Mouse (Mus musculus) neural tube, embryonic 14.5 days (tissue): ENCODE measurements at regions not wholly inside any gene's neighbourhood (a gene's known extent, or its start where the extent isn't known, plus 50 kb on each side); places are given as distances from the start of the nearest gene placed in this dataset.

ENCODE experiments used
- ATAC-seq: fragments of 200-750 bp; cut with Nextera tagmentation; 2 replicates; pipeline ENCODE4 v1.8.0; 2017; ENCODE audit warnings: low read depth, mild to moderate bottlenecking, moderate TSS enrichment, moderate library complexity
- H3K27ac ChIP-seq: fragments of 300-500 bp; sonication (generic); 2 replicates; pipeline ENCODE4 v1.5.1; 2014; ENCODE audit warnings: low read depth, mild to moderate bottlenecking, control low read depth, low read length, moderate library complexity, mixed read lengths
- H3K27me3 ChIP-seq: fragments of 300-500 bp; sonication (generic); 2 replicates; pipeline ENCODE4 v1.6.1; 2014; ENCODE audit warnings: low read length; ENCODE audit not compliant: control insufficient read depth, insufficient read depth
- H3K36me3 ChIP-seq: fragments of 300-500 bp; sonication (generic); 2 replicates; pipeline ENCODE4 v1.6.1; 2014; ENCODE audit warnings: low read length, mixed read lengths; ENCODE audit not compliant: control insufficient read depth, insufficient read depth
- H3K4me1 ChIP-seq: fragments of 300-500 bp; sonication (generic); 2 replicates; pipeline ENCODE4 v1.6.1; 2014; ENCODE audit warnings: low read length; ENCODE audit not compliant: control insufficient read depth, insufficient read depth
- H3K4me2 ChIP-seq: fragments of 300-500 bp; sonication (generic); 2 replicates; pipeline ENCODE4 v1.6.1; 2014; ENCODE audit warnings: mild to moderate bottlenecking, low read depth, low read length, control low read depth
- H3K4me3 ChIP-seq: fragments of 300-500 bp; sonication (generic); 2 replicates; pipeline ENCODE4 v1.5.1; 2014; ENCODE audit warnings: low read depth, low read length, control low read depth, mixed read lengths
- H3K9ac ChIP-seq: fragments of 300-500 bp; sonication (generic); replicated peaks from 2 replicates; pipeline ENCODE4 v1.6.1; 2014; ENCODE audit warnings: low read depth, mild to moderate bottlenecking, control low read depth, low read length, mixed read lengths
- H3K9me3 ChIP-seq: fragments of 300-500 bp; sonication (generic); 2 replicates; pipeline ENCODE4 v1.6.1; 2016; ENCODE audit warnings: low read length; ENCODE audit not compliant: control insufficient read depth
- WGBS: fragments of 180-500 bp; shearing (Covaris S2); extraction: QIAGEN DNeasy Blood & Tissue Kit; methylation state at CpG from one replicate; pipeline ENCODE4 v1.1.7; 2014; 5-methylcytosine and 5-hydroxymethylcytosine counted together

GRCm38 (mm10) chr2:180404168-180404567 is 51.9 kb upstream of the Slco4a1 start:
- 92% methylated on average over 5 of the region's 5 CpGs for WGBS

GRCm38 (mm10) chr2:180403621-180404020 is 52.4 kb upstream of the Slco4a1 start:
- no peak overlapping the region for H3K9ac ChIP-seq
- WGBS, result 54% methylated on average over 8 of the region's 8 CpGs
- ATAC-seq, result no peak

More at GRCm38 (mm10) chr2:180404168-180404567, 51.9 kb upstream of the Slco4a1 start:
- H3K9ac ChIP-seq, result no peak overlapping the region
- no peaks in the 10 kb centered on the region for H3K36me3 ChIP-seq
- no peaks in the 10 kb centered on the region for H3K27me3 ChIP-seq
- H3K27ac ChIP-seq, result no peak overlapping the region
- no peaks in the 10 kb centered on the region for H3K4me1 ChIP-seq
- no peak for ATAC-seq
- H3K9me3 ChIP-seq, result no peaks in the 10 kb centered on the region
- no peak overlapping the region for H3K4me2 ChIP-seq
- H3K4me3 ChIP-seq, result no peak overlapping the region

GRCm38 (mm10) chr2:180402851-180403459 is 53.1 kb upstream of the Slco4a1 start:
- no peak overlapping the region for H3K4me3 ChIP-seq
- H3K9me3 ChIP-seq, result no peaks in the 10 kb centered on the region
- no peak for ATAC-seq
- H3K36me3 ChIP-seq, result no peaks in the 10 kb centered on the region
- H3K4me2 ChIP-seq, result no peak overlapping the region
- WGBS, result 83% methylated on average over 9 of the region's 9 CpGs
- no peaks in the 10 kb centered on the region for H3K27me3 ChIP-seq
- H3K4me1 ChIP-seq, result no peaks in the 10 kb centered on the region
- H3K9ac ChIP-seq, result no peak overlapping the region
- no peak overlapping the region for H3K27ac ChIP-seq

More at GRCm38 (mm10) chr2:180403621-180404020, 52.4 kb upstream of the Slco4a1 start:
- Histone ChIP-seq H3K27me3 (no peaks in the 10 kb centered on the region), H3K27ac (no peak overlapping the region), H3K4me1 (no peaks in the 10 kb centered on the region), H3K36me3 (no peaks in the 10 kb centered on the region), H3K4me3 (no peak overlapping the region), H3K9me3 (no peaks in the 10 kb centered on the region), H3K4me2 (no peak overlapping the region)

GRCm38 (mm10) chr2:180402433-180402832 is 53.6 kb upstream of the Slco4a1 start:
- Histone ChIP-seq H3K36me3 (no peaks in the 10 kb centered on the region), H3K27me3 (no peaks in the 10 kb centered on the region), H3K27ac (no peak overlapping the region), H3K9me3 (no peaks in the 10 kb centered on the region), H3K9ac (no peak overlapping the region), H3K4me3 (no peak overlapping the region), H3K4me1 (no peaks in the 10 kb centered on the region), H3K4me2 (no peak overlapping the region)
- 88% methylated on average over 4 of the region's 4 CpGs for WGBS
- no peak for ATAC-seq

GRCm38 (mm10) chr2:180401409-180402391 is 54.3 kb upstream of the Slco4a1 start:
- H3K4me1 ChIP-seq, result no peaks in the 10 kb centered on the region
- no peaks in the 10 kb centered on the region for H3K36me3 ChIP-seq
- no peaks in the 10 kb centered on the region for H3K27me3 ChIP-seq
- no peak overlapping the region for H3K9ac ChIP-seq
- H3K4me3 ChIP-seq, result no peak overlapping the region
- WGBS, result 83% methylated on average over 8 of the region's 8 CpGs
- ATAC-seq, result no peak
- no peak overlapping the region for H3K27ac ChIP-seq
- no peak overlapping the region for H3K4me2 ChIP-seq
- H3K9me3 ChIP-seq, result no peaks in the 10 kb centered on the region

GRCm38 (mm10) chr2:180400514-180401019 is 55.5 kb upstream of the Slco4a1 start:
- no peak for ATAC-seq
- Histone ChIP-seq H3K4me1 (no peaks in the 10 kb centered on the region), H3K27ac (no peak overlapping the region), H3K4me2 (no peak overlapping the region), H3K9me3 (no peaks in the 10 kb centered on the region), H3K36me3 (no peaks in the 10 kb centered on the region), H3K27me3 (no peaks in the 10 kb centered on the region), H3K4me3 (no peak overlapping the region), H3K9ac (no peak overlapping the region)
- 89% methylated on average over 5 of the region's 5 CpGs for WGBS

GRCm38 (mm10) chr2:180399651-180400513 is 56.2 kb upstream of the Slco4a1 start:
- Histone ChIP-seq H3K27ac (no peak overlapping the region), H3K9me3 (no peaks in the 10 kb centered on the region), H3K9ac (no peak overlapping the region), H3K4me3 (no peak overlapping the region), H3K27me3 (no peaks in the 10 kb centered on the region), H3K4me1 (no peaks in the 10 kb centered on the region), H3K4me2 (no peak overlapping the region), H3K36me3 (no peaks in the 10 kb centered on the region)
- no peak for ATAC-seq
- WGBS, result 82% methylated on average over 8 of the region's 8 CpGs

- no peaks in the 10 kb centered on the region for H3K4me1 ChIP-seq
- no peak overlapping the region for H3K27ac ChIP-seq
- no peak for ATAC-seq
- no peak overlapping the region for H3K9ac ChIP-seq
- no peak overlapping the region for H3K4me2 ChIP-seq
- no peaks in the 10 kb centered on the region for H3K27me3 ChIP-seq
- H3K9me3 ChIP-seq, result no peaks in the 10 kb centered on the region
- 89% methylated on average over 6 of the region's 6 CpGs for WGBS
- no peaks in the 10 kb centered on the region for H3K36me3 ChIP-seq
- no peak overlapping the region for H3K4me3 ChIP-seq
These were observed 57.1 kb upstream of the Slco4a1 start for GRCm38 (mm10) chr2:180398851-180399447.
